Mouse (Mus musculus) embryo, embryonic 10.5 days (tissue): Measurements from ENCODE around the gene Pxmp4.

ENCODE experiments used
- DNase-seq: peaks from one replicate; pipeline ENCODE4 v3.0.0-alpha.2; 2015; ENCODE audit warnings: low spot score

The Pxmp4 gene

DNA sequence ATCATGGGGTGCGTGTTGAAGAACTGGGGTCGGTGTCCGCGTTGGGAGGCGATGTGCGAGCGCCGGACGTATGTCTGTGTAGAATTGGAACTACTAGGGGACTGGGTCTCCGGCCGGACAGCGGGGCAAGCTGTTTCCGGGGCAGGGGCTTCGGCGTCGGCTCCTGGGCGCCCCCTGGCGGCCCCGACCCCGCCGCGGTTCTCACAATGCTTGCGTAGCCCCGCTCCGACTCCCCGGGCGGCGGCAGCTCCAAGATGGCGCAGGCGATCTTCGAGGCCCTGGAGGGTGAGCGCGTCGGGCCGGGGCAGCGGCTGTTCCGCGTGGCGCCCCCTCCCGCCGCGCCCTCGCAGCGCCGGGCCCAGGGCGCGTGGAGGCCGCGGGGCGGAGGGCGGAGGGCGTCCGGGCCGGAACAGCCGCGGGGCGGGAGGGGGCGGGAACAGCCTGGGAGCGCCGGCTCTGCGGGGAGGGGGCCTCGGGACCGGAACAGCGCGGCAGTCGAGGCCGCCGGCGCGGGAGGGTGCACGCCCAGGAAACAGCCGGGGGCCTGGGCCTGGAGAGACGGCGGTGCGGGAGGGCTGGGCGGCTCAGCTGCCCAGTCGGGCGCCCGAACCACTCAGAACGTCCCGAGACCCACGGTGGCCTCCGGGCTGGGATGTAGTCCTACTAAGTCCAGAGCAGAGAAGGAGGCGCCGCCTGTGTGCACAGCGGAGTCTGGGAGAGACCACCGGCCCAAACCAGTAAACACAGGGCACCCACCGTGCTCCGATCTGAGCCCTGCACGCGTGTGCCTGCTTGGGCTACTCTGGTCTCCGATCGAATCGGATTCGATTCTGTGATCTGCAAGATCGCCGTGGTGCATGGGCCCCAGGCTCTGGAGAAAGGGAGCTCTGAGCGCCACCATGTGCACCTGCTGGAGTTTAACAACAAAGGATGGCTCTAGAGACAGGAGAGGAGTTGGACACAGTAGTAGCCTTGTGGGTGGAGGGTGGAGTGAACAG, 9.9 kb upstream of the Pxmp4 start, which contains the start of the genes Zfp341 and 4930519P11Rik:
Zfp341 (plus strand) TSS at position 180 of the 998 bp plus-strand sequence.
4930519P11Rik (minus strand) TSS at position 320 of the 998 bp plus-strand sequence.
- peak; percentile 93 for DNase-seq

DNA sequence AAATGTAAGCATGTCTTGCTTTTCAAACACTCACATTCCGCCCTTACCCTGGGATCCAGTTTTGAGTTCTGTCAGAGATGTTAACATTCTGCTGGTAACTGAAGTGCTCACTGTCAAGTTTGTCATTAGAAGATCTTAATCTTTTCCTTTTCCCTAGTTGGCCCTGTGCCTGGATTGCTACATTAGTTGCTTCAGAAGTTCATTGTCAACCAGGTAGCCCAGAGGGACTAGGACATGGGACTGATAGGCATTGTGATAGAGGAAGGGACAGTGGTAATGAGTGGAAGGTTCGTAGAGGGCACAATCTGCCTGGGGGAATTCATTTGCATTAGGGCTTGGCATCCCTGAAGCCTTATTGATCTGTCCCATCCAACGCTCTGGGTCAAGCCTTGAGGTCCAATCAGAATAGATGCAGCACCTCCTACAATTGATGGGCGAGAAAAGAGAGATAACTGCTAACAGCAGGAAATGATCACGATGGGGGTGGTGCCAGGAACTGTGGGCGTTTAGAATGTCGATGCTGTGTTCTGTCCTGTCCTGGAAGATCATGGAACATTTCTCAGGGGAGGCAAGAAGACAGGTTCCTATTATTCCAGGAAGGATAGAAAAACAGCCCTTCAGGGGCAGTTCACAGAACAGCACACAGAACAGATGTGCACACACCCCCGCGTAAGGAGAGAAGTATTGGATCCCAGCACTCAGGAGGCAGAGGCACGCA, 5.7 kb upstream of the Pxmp4 start:
- DNase-seq: no peak

DNA sequence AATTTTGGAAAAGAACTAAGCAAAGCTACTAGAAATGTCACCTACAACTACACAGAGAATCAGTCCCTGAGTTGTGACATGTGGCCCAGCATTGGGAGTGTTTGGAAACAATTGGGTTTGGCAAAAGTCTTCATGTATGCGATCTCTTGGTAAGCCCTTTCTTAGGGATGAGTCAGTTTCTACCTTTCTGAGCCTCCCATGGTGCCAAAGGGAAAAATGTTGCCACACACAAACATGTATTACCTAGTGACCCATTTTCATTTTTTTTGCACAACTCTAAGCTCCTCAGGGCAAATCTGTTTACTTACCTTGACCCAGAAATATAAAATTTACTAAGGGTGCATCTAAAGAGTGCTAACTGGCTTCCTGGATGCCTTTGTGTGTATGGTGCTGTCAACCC, 3.5 kb upstream of the Pxmp4 start:
- DNase-seq: no peak

DNA sequence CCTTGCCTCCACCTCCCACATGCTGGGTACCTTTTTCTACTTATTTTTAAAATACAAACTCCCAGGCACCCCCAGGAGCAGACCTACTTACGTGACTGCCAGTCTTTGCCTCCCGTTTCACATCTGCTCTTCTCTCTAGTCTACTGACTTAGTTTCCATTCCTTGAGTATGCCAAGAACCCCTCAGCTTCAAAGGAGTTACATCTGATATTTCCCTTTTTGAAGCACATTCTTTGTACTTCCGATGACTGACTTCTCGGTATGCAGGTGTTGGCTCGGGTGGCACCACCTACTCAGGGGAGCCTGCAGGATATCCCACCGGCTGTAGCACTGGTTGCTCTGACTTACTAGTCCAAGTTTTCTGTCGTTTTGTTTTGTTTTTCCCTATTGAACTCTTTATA, 648 bp upstream of the Pxmp4 start:
- DNase-seq: no peak

DNA sequence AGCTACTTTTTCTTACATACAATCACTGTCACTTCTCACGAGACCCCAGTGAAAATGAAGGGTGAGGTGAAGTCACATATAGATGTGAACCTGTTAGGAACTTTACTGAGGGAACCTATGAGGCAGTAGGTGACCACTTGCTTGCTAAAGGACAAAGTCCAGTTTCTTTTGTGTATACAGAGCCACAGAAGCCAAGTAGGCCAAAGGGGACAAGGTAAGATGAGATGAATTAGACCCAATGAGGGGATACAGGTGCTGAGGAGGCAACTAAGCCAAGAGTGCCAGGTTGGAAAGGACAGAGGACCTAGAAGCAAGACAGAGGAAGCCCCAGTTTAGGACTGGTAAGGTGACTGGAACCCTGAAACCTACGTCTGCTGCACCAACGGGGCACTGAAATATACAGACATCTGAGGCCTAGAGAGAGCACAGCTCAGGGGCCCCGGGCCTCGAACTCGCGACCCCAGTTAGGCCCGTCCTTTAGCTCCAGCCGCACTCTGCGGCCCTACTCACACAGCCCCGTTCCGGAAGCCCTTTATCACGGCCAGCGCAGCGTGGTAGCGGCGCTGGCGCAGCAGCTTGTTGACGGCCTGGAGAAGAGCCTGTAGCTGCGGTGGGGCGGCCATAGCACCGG, 386 bp downstream of the Pxmp4 start:
- peak; percentile 21 for DNase-seq

DNA sequence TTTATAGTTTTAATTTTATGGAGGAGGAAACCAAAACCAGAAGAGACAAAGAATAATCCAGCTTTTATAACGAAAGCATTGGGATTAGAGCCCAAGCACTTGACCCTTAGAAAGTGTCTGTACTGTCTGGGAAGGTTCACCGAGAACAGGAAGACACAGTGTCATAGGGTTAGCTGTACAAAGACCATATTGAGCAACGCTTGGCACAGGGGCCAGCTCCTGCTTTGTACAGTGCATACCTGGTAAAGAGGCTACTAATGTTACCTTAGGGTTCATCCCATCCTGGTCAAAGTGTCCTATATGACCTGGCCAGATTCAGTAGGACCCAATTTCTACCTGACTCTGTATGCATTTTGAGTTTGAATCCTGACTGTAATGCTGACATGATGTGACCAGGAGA, 2.2 kb downstream of the Pxmp4 start:
- DNase-seq: no peak

DNA sequence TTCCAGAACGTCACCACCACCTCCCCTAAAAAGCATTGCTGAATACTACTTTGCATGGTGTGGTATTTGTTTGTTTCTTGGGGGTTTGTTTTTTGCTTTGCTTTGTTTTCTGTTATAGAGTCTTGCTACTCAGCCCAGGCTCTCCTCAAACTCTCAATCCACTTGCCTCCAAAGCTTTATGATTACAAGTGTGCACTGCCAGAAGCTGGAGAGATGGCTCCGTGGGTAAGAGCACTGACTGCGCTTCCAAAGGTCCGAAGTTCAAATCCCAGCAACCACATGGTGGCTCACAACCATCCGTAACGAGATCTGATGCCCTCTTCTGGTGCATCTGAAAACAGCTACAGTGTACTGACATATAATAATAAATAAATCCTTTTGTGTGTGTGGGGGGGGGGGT, 2.9 kb downstream of the Pxmp4 start:
- DNase-seq: no peak

DNA sequence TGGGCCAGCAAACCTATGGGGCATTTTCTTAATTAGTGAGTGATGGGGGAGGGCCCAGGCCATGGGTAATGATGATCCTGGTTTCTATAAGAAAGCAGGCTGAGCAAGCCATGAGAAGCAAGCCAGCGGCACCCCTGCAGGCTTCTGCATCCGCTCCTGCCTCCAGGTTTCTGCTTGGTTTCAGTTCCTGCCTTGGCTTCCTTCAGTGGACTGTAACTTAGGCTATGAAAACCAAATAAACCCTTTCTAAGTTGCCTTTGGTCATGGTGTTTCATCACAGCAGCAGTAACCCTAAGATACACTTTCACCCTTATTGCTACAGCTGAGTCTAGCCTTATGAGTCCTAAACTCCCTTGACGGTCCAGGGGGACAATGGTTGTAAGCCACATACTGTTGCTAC, 6.1 kb downstream of the Pxmp4 start:
- DNase-seq: no peak

DNA sequence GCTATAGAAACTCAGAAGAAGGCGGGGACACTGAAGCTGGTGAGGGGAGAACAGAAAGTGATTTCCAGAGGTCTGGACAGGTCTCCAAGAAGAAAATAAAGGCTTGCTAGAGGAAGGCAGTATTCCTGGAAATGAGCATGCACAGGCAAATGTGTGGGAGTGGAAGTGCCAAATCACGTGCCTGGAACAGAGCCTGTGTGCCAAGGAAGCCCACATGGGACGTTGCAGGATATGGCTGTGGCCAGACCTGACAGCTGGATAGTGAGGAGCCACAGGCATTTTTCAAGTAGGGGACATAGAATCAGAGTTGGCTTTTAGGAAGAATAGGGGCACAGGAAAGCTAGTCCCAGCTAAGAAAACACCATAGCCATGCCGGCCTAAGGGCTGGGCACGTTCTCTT, 7.7 kb downstream of the Pxmp4 start:
- no peak for DNase-seq

DNA sequence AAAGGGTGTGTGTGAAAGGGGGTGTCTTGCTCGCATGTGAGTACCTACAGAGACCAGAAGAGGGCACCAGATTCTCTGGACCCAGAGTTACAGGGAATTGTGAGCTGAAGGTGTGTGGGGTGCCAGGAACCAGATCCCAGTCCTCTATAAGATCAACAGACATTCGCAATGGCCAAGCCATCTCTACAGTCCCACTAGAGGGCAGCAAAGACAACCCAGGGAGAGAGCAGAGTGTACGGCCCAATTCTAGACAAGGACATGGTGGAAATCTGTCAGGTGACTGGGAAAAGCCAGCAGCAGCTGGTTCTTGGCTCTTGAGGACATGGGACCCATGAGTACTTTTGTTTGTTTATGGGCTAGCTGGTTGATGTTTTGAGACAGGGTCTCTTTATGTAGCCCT, 10.5 kb downstream of the Pxmp4 start:
- peak; percentile 51 for DNase-seq

DNA sequence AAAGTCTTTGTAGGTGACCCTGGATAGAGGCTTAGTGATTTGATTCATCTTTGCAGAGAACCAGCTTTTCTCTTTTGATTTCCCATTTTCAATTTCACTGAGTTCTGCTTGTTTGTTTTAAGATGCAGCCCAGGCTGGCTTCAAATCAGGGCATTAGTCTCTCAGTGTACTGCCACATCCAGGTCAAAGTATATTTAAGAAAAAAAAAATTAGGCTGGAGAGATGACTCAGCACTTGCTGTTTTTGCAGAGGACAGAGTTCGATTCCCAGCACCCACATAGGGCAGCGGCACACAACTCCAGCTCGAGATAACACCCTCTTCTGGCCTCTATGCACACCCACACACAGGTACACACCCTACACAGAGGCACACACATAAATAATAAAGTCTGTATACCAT, 12.3 kb downstream of the Pxmp4 start:
- no peak for DNase-seq

DNA sequence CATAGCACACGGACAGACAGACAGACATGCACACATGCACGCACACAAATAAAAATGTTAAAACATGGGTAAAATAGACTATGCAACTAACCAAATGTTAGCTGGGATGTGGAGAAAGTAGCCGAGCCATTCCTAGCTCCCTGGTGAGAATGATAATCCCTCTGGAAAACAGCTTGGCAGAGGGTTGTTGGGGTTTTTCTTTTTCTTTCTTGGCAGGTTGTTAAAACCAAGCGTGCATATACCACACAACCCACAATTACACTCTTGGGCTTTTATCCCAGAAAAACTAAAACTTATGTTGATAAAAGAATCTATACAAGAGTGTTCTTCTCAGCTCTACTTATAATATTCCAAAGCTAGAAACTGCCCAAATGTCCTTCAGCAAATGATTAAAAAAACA, 14.5 kb downstream of the Pxmp4 start:
- no peak for DNase-seq

DNA sequence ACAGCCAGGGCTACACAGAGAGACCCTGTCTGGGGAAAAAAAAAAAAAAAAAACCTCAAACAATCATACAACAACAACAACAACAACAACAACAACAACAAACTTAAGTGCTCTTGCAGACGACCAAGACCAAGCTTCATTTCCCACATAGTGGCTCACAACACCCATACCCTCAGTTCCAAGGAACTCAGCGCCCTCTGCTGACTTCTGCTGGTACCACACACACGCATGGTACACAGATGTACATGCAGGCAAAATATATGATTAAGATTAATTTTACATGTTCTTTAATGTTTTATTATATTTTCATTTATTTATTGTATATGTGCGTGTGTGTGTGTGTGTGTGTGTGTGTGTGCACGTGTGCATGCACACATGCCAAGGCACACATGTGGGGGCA, 17.1 kb downstream of the Pxmp4 start:
- peak; percentile 59 for DNase-seq

DNA sequence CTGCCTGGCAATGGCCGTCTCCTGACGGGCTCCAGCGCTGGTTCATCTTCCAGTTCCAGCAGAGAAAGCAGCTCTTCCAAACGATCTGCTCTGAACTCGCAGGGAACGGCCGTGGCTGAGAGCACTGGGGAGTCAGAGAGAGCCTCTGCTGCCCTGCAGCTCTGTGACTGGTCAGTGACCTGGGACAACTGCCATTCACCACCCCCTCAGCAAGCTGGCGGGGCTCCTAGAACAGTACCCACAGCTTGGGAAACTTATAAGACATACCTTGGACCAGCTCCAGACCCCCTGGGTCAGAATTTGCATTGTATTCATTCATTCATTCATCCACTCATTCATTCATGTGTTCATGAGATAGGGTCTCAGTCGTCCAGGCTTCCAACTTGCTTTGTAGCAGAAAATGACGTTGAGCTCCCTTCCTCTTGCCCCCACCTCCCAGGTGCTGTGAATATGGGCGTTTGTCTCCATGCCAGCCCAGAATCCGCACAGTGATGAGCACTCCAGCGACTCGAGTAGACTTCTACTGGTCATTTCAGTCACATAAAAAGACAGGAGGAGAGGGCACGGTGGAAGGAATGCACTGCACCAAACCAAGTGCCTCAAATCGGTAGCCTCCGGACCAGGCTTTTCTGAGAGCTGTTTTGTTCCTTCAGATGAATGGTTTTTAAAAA, 18.4 kb downstream of the Pxmp4 start:
- DNase-seq: no peak

DNA sequence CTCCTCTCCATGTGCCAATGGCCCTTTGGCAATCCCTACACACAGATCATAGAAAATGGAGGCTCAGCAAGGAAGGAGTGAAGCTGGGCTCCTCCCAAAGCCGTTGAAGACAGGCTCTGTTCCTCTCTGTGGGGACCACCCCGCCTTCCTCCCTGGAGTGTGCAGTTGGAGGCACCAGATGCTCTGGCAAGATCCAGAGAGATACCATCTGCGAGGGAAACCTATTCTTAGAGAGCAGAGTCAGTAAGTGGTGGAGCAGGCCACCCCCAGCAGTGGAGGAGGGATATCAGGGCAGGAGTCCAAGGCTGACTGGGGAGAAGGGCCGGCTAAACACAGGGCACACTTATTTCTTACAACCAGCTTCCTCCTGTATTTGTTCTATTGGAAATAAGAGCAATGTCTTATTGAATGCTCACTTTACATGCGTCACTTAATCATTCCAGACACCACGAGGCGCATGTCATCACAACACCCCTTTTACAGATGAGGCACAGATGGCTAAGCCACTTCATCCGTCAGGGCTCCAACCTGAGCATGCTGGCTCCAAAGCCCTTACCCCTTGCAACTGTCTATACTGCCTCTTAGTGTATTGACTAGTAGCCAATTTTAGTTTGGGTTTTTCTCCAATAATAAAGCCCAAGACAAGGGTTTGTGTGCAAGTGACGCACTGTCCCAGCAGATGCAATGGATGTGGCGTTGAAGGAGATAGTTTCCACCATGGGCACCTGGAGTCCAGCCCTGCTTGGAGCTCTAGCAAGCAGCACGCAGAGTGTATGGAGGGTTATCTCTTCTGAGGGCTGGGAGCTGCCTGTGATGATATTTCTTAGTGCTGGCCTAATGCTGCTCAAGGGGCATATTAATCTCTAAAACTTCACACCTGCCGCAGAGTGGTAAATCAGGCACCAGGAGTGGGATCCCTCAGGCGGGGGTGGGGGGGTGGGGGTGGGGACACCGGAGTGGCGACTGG, 19.3 kb downstream of the Pxmp4 start:
- no peak for DNase-seq

DNA sequence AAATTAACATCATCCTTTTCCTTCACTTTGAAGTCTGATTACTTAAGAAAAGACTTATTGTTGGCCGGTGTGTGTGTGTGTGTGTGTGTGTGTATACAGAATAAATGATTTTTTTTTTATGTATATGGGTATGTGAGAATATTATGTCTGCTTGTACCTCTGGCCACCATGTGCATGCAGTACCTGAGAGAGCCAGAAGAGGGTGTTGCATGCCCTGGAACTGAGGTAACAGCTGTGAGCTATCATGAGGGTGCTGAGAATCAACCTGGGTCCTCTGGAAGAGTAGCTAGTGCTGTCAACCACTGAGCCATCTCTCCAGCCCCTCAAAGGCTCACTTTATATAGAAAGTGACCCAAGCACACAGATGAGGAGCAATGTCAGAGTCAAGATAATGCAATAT, 22.1 kb downstream of the Pxmp4 start:
- no peak for DNase-seq

DNA sequence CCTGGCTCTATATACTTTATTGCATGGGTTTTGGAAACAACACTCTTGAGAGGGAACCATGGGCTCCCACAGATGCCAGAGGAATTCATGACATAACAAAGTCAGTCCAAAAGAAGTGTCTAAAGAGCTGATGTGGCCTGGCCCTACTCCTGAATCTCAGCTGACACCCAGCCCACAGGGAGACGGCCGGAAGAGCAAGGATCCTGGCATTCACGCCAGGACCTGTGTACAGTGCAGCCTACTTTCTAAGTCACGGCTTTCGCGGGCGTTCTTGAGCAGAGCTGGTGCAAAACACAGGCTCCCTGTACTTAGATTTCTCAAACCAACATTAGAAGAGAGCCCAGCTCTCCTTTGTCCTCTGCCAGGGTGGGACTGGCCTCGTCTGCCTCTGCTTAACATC, 22.9 kb downstream of the Pxmp4 start:
- DNase-seq: no peak

DNA sequence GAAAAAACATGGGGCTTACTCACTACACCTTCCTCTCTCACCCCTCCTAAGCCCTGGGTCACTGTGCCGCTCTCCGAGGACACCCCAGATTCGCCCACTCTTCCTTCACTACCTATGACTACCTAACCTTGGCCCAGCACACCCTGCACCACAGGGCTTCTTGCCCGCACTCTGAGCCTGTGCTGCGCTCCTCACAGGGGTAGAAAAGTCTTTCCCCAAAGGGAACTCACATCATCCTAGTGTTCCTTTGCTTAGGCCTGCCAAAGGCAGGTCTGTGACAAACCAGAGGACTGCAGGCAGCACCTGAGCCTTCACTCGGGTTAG, 25.8 kb downstream of the Pxmp4 start:
- no peak for DNase-seq

DNA sequence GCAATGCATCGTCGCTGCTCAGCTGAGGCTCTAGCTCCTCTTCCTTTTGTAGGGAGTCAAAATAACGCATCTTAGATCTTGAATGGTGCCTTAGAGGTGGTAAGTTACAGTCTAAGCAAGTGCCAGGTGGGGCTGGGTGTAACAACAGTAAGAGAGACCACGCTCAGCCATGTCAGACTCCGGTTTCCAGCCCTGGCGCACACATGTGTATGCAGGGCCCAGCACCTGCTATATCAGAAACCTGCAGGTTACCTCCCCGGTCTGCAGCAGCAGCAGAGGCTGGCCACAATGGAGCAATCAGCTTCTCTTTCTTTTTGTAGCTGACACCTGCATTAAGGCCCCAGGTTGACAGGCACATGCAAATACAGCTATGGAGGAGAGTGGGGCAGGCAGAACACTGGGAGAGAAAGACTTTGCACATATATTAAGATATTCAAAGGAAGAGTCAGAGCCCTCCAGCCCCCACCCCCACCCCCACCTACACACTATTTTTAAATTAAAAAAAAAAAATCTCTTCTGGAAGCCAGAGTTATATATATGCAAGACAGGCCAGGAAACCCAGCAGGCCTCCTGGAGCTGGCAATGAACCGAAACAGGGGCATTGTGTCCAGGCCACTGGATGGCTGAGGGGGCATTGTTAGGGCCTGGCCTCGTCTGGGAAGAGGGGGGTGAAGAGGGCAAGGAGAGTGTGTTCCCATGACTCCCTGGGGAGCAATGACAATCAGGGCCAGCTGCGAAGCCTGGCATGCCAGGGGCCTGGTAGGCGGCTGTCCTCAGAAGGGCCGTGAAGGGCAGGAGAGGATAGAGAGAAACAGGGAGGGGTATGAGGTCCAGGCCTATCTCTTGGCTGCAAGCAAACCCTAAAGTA, 26.4 kb downstream of the Pxmp4 start:
- peak; percentile 69 for DNase-seq

DNA sequence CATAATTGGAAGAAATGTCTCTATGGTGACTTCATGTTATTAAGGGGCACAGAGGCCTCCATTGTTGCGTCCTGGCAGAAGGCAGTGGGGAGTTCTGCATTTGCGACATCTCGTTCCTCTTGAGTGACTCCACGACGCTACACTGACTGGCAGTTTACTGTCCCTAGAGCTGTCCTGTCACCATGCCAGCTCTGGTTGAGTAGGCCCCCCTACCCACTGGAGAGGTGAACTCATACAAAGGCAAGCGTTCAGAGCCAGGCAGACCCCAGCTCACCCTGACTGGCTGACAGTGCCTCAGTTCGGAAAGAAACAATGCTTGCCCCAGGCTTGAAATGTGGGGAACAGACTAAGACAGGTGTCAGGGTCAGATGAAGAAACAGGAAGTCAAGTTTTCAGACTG, 29.2 kb downstream of the Pxmp4 start:
- no peak for DNase-seq
